Mouse (Mus musculus): ENCODE measurements around the gene Myom3. TPM values are rescaled to one million over a fixed set of nuclear protein-coding genes. Genes with fewer than 3 reads are reported as not detected.
"Not testable (repeated sequence)": the region's sequence is repeated elsewhere in the genome, so short reads cannot be mapped to it uniquely, and the experiment has no call there.

Gene Myom3
- 0.22 and 0.25 TPM in 2 replicates for polyA plus RNA-seq (2014; fragmentation: Nextera tagmentation; extraction: Ambion mirVana)

GRCm38 (mm10) chr4:135759356-135759976, at the start of gene Myom3:
Myom3 (plus strand) TSS chr4:135759715.
- no peaks in the 10 kb centered on the region for H3K4me1 ChIP-seq (replicated peaks; ENCODE audit: control insufficient read depth, insufficient read depth, low read length)
- no peaks in the 10 kb centered on the region for H3K9me3 ChIP-seq (ENCODE audit: control insufficient read depth, low read length)
- H3K9ac ChIP-seq (ENCODE audit: low read depth, low read length): no peak within 1 kb of the TSS
- H3K36me3 ChIP-seq (ENCODE audit: control insufficient read depth, insufficient read depth, low read length): no peaks in the 10 kb centered on the region
- no peak within 1 kb of the TSS for H3K27ac ChIP-seq (ENCODE audit: low read depth, low read length)
- DNase-seq (ENCODE audit: low spot score): no peak
- ATAC-seq (ENCODE audit: low FRiP score): no peak
- no peak within 1 kb of the TSS for H3K4me3 ChIP-seq (ENCODE audit: low read depth, low read length)
- WGBS: 68% methylated on average over 10 of the region's 10 CpGs
- H3K27me3 ChIP-seq (ENCODE audit: control insufficient read depth, insufficient read depth, low read length): no peaks in the 10 kb centered on the region
- H3K4me2 ChIP-seq (replicated peaks; ENCODE audit: low read depth, low read length): no peak within 1 kb of the TSS

GRCm38 (mm10) chr4:135710392-135710791, 49.1 kb upstream of the Myom3 start:
- H3K36me3 ChIP-seq (ENCODE audit: control insufficient read depth, insufficient read depth, low read length): no peaks in the 10 kb centered on the region
- H3K27me3 ChIP-seq (ENCODE audit: control insufficient read depth, insufficient read depth, low read length): no peaks in the 10 kb centered on the region
- H3K4me1 ChIP-seq (replicated peaks; ENCODE audit: control insufficient read depth, insufficient read depth, low read length): no peaks in the 10 kb centered on the region
- DNase-seq (ENCODE audit: low spot score) (no peak), ATAC-seq (ENCODE audit: low FRiP score) (no peak)
- no peak overlapping the region for H3K4me2 ChIP-seq (replicated peaks; ENCODE audit: low read depth, low read length)
- H3K9ac ChIP-seq (ENCODE audit: low read depth, low read length): no peak overlapping the region
- H3K9me3 ChIP-seq (ENCODE audit: control insufficient read depth, low read length): no peaks in the 10 kb centered on the region
- H3K4me3 ChIP-seq (ENCODE audit: low read depth, low read length): no peak overlapping the region
- 81% methylated on average over 3 of the region's 3 CpGs for WGBS
- no peak overlapping the region for H3K27ac ChIP-seq (ENCODE audit: low read depth, low read length)

GRCm38 (mm10) chr4:135714776-135715175, 44.7 kb upstream of the Myom3 start:
- DNase-seq (ENCODE audit: low spot score) (no peak), ATAC-seq (ENCODE audit: low FRiP score) (no peak)
- Histone ChIP-seq H3K36me3 (ENCODE audit: control insufficient read depth, insufficient read depth, low read length) (no peaks in the 10 kb centered on the region), H3K4me3 (ENCODE audit: low read depth, low read length) (no peak overlapping the region), H3K27ac (ENCODE audit: low read depth, low read length) (no peak overlapping the region), H3K9me3 (ENCODE audit: control insufficient read depth, low read length) (no peaks in the 10 kb centered on the region), H3K27me3 (ENCODE audit: control insufficient read depth, insufficient read depth, low read length) (no peaks in the 10 kb centered on the region), H3K4me1 (replicated peaks; ENCODE audit: control insufficient read depth, insufficient read depth, low read length) (no peaks in the 10 kb centered on the region), H3K9ac (ENCODE audit: low read depth, low read length) (no peak overlapping the region), H3K4me2 (replicated peaks; ENCODE audit: low read depth, low read length) (no peak overlapping the region)
- WGBS: 88% methylated on average over 8 of the region's 8 CpGs

GRCm38 (mm10) chr4:135716438-135716837, 43.1 kb upstream of the Myom3 start:
- H3K4me3 ChIP-seq (ENCODE audit: low read depth, low read length); ATAC-seq (ENCODE audit: low FRiP score); H3K27me3 ChIP-seq (ENCODE audit: control insufficient read depth, insufficient read depth, low read length); H3K4me2 ChIP-seq (replicated peaks; ENCODE audit: low read depth, low read length); H3K9ac ChIP-seq (ENCODE audit: low read depth, low read length); H3K9me3 ChIP-seq (ENCODE audit: control insufficient read depth, low read length); H3K36me3 ChIP-seq (ENCODE audit: control insufficient read depth, insufficient read depth, low read length); H3K4me1 ChIP-seq (replicated peaks; ENCODE audit: control insufficient read depth, insufficient read depth, low read length); DNase-seq (ENCODE audit: low spot score); H3K27ac ChIP-seq (ENCODE audit: low read depth, low read length): not testable (repeated sequence)
- 96% methylated on average over 11 of the region's 11 CpGs for WGBS

GRCm38 (mm10) chr4:135722540-135723290, 36.8 kb upstream of the Myom3 start:
- no peaks in the 10 kb centered on the region for H3K9me3 ChIP-seq (ENCODE audit: control insufficient read depth, low read length)
- H3K4me2 ChIP-seq (replicated peaks; ENCODE audit: low read depth, low read length): no peak overlapping the region
- ATAC-seq (ENCODE audit: low FRiP score) (no peak), DNase-seq (ENCODE audit: low spot score) (no peak)
- WGBS: 81% methylated on average over 17 of the region's 17 CpGs
- no peaks in the 10 kb centered on the region for H3K27me3 ChIP-seq (ENCODE audit: control insufficient read depth, insufficient read depth, low read length)
- H3K9ac ChIP-seq (ENCODE audit: low read depth, low read length): no peak overlapping the region
- H3K4me1 ChIP-seq (replicated peaks; ENCODE audit: control insufficient read depth, insufficient read depth, low read length): no peaks in the 10 kb centered on the region
- no peaks in the 10 kb centered on the region for H3K36me3 ChIP-seq (ENCODE audit: control insufficient read depth, insufficient read depth, low read length)
- no peak overlapping the region for H3K4me3 ChIP-seq (ENCODE audit: low read depth, low read length)
- H3K27ac ChIP-seq (ENCODE audit: low read depth, low read length): no peak overlapping the region

GRCm38 (mm10) chr4:135726416-135726815, 33.1 kb upstream of the Myom3 start:
- DNase-seq (ENCODE audit: low spot score) (no peak), ATAC-seq (ENCODE audit: low FRiP score) (no peak)
- H3K4me3 ChIP-seq (ENCODE audit: low read depth, low read length): no peak overlapping the region
- H3K9ac ChIP-seq (ENCODE audit: low read depth, low read length): no peak overlapping the region
- no peaks in the 10 kb centered on the region for H3K9me3 ChIP-seq (ENCODE audit: control insufficient read depth, low read length)
- H3K27me3 ChIP-seq (ENCODE audit: control insufficient read depth, insufficient read depth, low read length): no peaks in the 10 kb centered on the region
- no peak overlapping the region for H3K4me2 ChIP-seq (replicated peaks; ENCODE audit: low read depth, low read length)
- H3K27ac ChIP-seq (ENCODE audit: low read depth, low read length): no peak overlapping the region
- WGBS: 81% methylated on average over 11 of the region's 11 CpGs
- no peaks in the 10 kb centered on the region for H3K36me3 ChIP-seq (ENCODE audit: control insufficient read depth, insufficient read depth, low read length)
- H3K4me1 ChIP-seq (replicated peaks; ENCODE audit: control insufficient read depth, insufficient read depth, low read length): no peaks in the 10 kb centered on the region

GRCm38 (mm10) chr4:135727817-135728216, 31.7 kb upstream of the Myom3 start, which contains the start of gene Il22ra1:
Il22ra1 (plus strand) TSS chr4:135728172.
- DNase-seq (ENCODE audit: low spot score) (no peak), ATAC-seq (ENCODE audit: low FRiP score) (no peak)
- no peak within 1 kb of the TSS for H3K4me3 ChIP-seq (ENCODE audit: low read depth, low read length)
- H3K27me3 ChIP-seq (ENCODE audit: control insufficient read depth, insufficient read depth, low read length): no peaks in the 10 kb centered on the region
- no peaks in the 10 kb centered on the region for H3K9me3 ChIP-seq (ENCODE audit: control insufficient read depth, low read length)
- H3K36me3 ChIP-seq (ENCODE audit: control insufficient read depth, insufficient read depth, low read length): no peaks in the 10 kb centered on the region
- whole genome bisulfite sequencing: 65% methylated on average over 14 of the region's 14 CpGs
- no peak within 1 kb of the TSS for H3K27ac ChIP-seq (ENCODE audit: low read depth, low read length)
- H3K4me1 ChIP-seq (replicated peaks; ENCODE audit: control insufficient read depth, insufficient read depth, low read length): no peaks in the 10 kb centered on the region
- no peak within 1 kb of the TSS for H3K4me2 ChIP-seq (replicated peaks; ENCODE audit: low read depth, low read length)
- H3K9ac ChIP-seq (ENCODE audit: low read depth, low read length): no peak within 1 kb of the TSS

- 88% methylated on average over 9 of the region's 9 CpGs for WGBS
- no peaks in the 10 kb centered on the region for H3K9me3 ChIP-seq (ENCODE audit: control insufficient read depth, low read length)
- DNase-seq (ENCODE audit: low spot score) (no peak), ATAC-seq (ENCODE audit: low FRiP score) (no peak)
- no peak overlapping the region for H3K9ac ChIP-seq (ENCODE audit: low read depth, low read length)
- H3K27ac ChIP-seq (ENCODE audit: low read depth, low read length): no peak overlapping the region
- H3K4me1 ChIP-seq (replicated peaks; ENCODE audit: control insufficient read depth, insufficient read depth, low read length): no peaks in the 10 kb centered on the region
- no peaks in the 10 kb centered on the region for H3K36me3 ChIP-seq (ENCODE audit: control insufficient read depth, insufficient read depth, low read length)
- no peak overlapping the region for H3K4me3 ChIP-seq (ENCODE audit: low read depth, low read length)
- H3K4me2 ChIP-seq (replicated peaks; ENCODE audit: low read depth, low read length): no peak overlapping the region
- no peaks in the 10 kb centered on the region for H3K27me3 ChIP-seq (ENCODE audit: control insufficient read depth, insufficient read depth, low read length)
Observed at GRCm38 (mm10) chr4:135730204-135730603, 29.3 kb upstream of the Myom3 start.

GRCm38 (mm10) chr4:135730951-135731350, 28.6 kb upstream of the Myom3 start:
- no peak for ATAC-seq (ENCODE audit: low FRiP score)
- no peaks in the 10 kb centered on the region for H3K36me3 ChIP-seq (ENCODE audit: control insufficient read depth, insufficient read depth, low read length)
- no peaks in the 10 kb centered on the region for H3K27me3 ChIP-seq (ENCODE audit: control insufficient read depth, insufficient read depth, low read length)
- no peaks in the 10 kb centered on the region for H3K4me1 ChIP-seq (replicated peaks; ENCODE audit: control insufficient read depth, insufficient read depth, low read length)
- no peak overlapping the region for H3K4me3 ChIP-seq (ENCODE audit: low read depth, low read length)
- no peaks in the 10 kb centered on the region for H3K9me3 ChIP-seq (ENCODE audit: control insufficient read depth, low read length)
- no peak overlapping the region for H3K9ac ChIP-seq (ENCODE audit: low read depth, low read length)
- H3K4me2 ChIP-seq (replicated peaks; ENCODE audit: low read depth, low read length): no peak overlapping the region
- H3K27ac ChIP-seq (ENCODE audit: low read depth, low read length): no peak overlapping the region
- DNase-seq (ENCODE audit: low spot score): no peak
- WGBS: 79% methylated on average over 8 of the region's 8 CpGs

Measured in hindbrain, embryonic 11.5 days (tissue).